Mouse (Mus musculus): ENCODE measurements around the gene Brd7.
A peak's percentile ranks its signal among the peaks of the same experiment; 100 is the strongest.

Gene Brd7

GRCm38 (mm10) chr8:88357226-88357933, 4.6 kb downstream of the Brd7 start:
- DNase-seq (ENCODE audit: low read depth, low spot score) = no peak

GRCm38 (mm10) chr8:88349046-88349445, 12.9 kb downstream of the Brd7 start:
- no peak for DNase-seq (ENCODE audit: low read depth, low spot score)

GRCm38 (mm10) chr8:88342026-88342425, 20.0 kb downstream of the Brd7 start:
- no peak for DNase-seq (ENCODE audit: low read depth, low spot score)

DNA sequence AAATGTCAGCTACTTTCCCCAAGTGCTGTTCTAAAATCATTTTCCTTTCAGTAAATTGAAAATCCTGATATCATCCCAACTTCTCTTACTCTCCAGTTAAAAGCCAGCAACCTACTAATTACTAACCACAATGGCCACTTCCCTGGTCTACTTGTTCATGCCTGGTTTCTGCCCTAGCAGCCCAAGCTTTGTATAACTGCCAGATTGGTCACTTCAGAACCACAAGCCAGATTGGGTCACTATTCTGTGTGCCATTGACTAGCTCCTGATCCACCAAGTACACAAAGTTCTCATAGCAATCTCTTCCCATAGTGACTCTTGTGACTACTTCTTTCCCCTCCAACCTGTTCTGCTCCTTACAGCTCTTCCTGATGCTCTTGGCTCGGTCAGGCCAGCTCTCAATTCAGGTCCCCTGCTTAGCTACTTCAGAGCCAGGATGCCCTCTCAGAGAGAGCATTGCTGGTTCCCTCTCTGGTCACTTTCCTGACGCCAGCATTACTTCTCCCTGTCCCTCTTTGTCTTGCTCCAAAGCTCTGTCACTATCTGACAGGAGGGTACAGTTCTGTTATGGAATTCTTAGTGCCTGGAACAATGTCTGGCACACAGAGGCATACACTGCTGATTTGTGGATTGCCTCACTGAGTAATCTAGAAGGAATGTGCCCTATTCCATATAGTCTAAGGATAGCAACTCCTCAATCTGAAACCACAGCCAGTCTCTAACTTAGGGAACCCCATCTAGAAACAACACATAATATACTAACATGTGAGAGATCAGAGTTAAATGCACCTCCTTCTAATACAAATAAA, 21.9 kb downstream of the Brd7 start:
- no peak for DNase-seq (ENCODE audit: low read depth, low spot score)

GRCm38 (mm10) chr8:88339221-88339620, 22.8 kb downstream of the Brd7 start:
- no peak for DNase-seq (ENCODE audit: low read depth, low spot score)

- peak; percentile 13 for DNase-seq (ENCODE audit: low read depth, low spot score)
These were observed 27.0 kb downstream of the Brd7 start for GRCm38 (mm10) chr8:88334975-88335374.

DNA sequence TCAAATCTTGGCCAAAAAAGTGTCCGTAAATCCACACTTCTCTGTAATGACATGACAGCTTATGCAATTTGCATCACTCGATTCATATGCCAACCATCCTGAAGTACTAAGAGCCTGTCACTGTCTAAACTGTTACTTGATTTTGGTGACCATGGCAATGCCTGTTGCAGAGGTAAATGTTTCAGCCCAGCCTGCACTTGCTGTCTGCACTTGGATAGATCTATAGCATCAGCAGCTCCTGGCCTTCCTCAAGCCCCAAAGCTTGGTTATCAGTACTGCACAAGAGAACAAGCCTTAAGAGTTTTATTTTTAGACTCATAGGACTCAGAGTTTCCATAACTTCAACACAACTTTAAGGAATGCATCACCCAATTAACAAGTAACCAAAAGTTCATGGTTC, 27.6 kb downstream of the Brd7 start:
- DNase-seq (ENCODE audit: low read depth, low spot score) = no peak

DNA sequence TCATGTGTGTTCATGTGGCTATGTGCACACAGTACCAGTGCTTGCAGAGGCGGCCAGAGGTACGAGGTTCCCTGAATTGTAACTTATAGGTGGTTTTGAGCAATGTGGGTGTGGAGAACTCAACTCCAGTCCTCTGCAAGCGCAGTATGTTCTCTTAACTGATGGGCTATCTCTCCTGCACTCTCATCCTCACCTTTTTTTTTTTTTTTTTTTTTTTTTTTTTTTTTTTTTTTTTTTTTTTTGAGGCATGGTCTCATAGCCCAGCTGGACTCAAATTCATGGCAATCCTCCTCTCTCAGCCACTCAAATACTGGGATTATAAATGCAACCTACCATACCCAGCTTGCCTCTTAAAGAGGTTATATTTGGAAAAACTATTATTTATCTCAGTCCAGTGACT, 31.2 kb downstream of the Brd7 start:
- no peak for DNase-seq (ENCODE audit: low read depth, low spot score)

DNA sequence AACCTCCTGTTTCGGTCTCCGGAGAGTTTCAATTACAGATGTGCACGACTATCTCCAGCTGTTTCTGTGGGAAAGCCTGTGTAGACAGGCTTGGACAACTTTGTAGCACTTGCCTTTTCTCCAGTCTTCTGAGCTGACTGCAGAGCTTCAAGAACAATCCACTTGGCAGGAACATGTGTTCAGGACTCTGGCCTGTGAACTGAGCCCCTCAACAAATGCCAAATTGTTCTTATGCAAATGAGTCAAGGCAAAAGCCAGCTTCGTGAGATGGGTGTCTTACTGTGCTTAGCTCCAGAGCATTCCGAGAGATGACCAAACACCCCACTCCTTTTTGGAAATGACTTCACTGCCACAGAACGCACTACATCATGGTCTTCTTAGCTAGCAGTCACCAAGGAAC, 33.3 kb downstream of the Brd7 start:
- DNase-seq (ENCODE audit: low read depth, low spot score) = no peak

DNA sequence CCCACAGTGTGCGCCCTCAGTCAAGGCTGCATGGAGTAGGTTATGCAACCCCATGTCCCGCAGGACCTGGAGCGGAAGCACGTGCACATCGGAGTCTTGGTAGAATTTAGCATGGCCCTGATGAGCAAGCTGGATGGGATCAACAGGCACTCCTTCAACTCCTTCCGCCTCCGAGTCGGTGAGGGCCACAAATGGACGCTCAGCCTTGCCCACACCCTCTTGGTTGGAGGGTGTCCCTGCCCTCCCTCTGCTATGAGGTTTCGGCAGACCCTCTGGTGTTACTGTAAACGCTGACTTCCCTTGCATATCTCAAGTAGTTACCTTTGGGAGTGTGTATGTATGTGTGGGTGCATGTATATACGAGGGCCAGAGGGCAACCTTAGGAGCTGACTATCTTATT, 35.7 kb downstream of the Brd7 start:
- no peak for DNase-seq (ENCODE audit: low read depth, low spot score)

- DNase-seq (ENCODE audit: low read depth, low spot score) = no peak
These were observed 36.2 kb downstream of the Brd7 start for GRCm38 (mm10) chr8:88325795-88326194.

DNA sequence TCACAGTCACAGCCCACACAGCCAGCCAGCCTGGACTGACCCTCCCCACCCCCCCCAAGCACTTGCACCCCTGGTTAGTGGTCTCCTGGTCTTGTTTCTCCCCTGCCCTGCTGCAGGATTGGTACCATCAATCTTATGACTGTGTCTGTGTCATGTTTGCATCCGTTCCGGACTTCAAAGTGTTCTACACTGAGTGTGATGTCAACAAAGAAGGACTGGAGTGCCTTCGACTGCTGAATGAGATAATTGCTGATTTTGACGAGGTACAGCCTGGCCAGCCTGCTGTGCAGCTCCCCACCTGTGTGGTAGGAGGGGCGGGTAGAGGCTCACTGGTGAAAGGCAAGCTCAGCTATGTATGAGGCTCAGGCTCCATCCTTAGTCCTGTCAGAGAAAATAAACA, 36.7 kb downstream of the Brd7 start:
- DNase-seq (ENCODE audit: low read depth, low spot score) = no peak

DNA sequence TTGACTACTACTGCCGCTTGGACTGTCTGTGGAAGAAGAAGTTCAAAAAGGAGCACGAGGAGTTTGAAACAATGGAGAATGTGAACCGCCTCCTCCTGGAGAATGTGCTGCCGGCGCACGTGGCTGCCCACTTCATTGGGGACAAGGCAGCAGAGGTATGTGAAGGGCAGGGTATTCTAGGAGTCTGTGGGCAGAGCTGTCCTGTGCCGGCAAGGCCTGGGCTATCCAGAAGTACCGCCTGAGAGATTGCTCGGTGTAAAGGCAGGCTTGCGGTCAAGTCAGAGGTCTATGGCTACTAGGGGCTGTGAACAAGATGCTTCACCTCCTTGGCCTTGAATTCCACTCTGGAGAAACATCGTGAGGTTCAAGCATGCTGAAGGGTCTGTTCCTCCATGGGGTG, 37.2 kb downstream of the Brd7 start:
- no peak for DNase-seq (ENCODE audit: low read depth, low spot score)

- DNase-seq (ENCODE audit: low read depth, low spot score) = no peak
These were observed 38.5 kb downstream of the Brd7 start for GRCm38 (mm10) chr8:88323523-88323922.

GRCm38 (mm10) chr8:88321387-88321786, 40.6 kb downstream of the Brd7 start:
- DNase-seq (ENCODE audit: low read depth, low spot score) = no peak

DNA sequence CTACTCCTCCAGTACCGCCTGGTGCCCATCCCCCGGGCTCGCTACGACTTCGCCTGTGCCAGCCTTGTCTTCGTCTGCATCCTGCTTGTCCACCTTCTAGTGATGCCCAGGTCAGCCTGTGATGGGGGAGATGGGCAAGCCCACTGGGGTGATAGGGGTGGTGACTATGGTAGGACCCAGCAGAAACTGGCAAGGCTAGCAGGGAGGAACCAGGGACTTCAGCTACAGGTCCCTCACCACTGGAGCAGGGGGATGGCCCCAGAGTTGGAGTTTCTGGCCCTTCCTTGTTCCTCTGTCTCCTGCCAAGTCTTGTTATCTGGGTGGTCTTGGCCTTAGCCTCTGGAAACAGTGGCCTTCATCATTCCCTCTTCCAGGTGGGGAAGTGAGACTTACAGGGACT, 41.9 kb downstream of the Brd7 start:
- DNase-seq (ENCODE audit: low read depth, low spot score) = no peak

DNA sequence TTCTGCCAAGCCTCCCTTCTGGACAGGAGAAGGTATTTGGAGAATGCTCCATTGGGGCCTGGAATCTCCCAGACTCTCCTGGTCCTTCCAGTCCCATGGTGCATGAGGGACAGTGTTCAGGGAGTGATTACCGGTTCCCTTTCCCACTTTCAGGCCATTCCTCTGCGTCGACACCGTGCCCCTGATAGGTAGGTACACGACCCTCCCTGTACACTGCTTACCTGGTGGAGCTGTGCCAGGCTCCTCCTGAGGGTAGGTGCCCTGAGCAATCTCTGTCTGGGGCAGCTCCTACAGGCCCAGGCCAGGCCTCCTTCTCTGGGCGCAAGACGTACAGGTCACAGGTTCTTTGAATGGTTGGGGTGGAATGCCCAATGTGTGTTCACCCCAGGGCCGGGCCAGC, 43.8 kb downstream of the Brd7 start:
- no peak for DNase-seq (ENCODE audit: low read depth, low spot score)

DNA sequence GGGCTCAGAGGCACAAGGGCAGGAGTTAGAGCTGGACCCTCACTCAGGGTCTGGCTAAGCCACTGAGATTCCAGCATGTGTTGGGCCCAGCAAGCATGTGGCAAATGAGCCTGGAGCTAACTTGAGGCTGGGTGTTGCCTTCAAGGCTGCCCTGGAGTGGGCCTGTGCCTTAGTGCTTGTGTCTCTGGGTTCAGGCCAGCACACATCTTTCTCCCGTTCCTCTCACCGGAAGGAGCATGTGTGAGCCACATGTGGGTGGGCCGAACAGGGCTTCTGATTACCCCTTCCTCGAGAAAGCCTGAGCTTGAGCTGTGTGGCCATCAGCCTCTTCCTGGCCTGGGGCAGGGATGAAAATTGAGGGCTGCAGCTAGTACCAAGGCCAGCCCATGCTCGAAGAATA, 44.7 kb downstream of the Brd7 start:
- DNase-seq (ENCODE audit: low read depth, low spot score) = no peak

DNA sequence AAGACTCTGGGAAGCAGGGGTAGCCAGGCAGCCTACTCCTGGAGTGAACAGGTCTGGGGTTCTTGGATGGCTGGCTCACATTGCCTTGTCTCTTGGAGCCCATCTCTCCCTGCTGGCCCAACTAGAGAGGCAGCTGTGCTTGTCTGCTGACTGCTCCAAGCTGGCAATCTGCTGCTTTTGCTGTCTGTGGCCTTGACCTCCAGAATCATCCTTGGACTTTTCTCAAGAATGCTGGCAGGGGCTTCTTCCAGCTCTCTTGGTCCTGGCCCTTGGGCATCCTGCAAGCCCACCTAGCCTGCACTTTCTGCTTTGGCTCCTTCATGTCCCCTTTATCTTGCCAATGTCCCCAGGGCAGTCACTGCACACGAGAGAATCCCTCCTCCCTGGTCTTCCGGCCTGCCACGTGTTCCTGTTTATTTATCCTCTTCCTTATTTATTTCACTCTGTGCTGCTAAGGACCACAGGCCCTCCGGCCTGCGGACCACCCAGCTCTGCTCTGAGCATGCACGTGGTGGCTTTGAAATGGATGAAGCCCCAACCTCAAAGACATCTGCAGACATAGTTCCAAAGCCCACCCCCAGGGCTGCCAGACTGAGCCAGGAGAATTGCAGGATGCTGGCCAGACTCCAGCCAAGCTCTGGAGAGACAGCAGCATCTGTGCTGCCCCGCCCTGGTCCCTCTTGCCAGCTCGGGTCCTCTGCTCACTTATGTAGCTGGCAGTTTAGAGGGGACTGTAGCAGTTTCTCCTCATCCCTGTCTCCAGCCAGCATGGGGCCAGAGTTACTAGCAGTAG, 45.7 kb downstream of the Brd7 start:
- no peak for DNase-seq (ENCODE audit: low read depth, low spot score)

- DNase-seq (ENCODE audit: low read depth, low spot score) = no peak
These were observed 46.7 kb downstream of the Brd7 start for GRCm38 (mm10) chr8:88315302-88315701.

DNA sequence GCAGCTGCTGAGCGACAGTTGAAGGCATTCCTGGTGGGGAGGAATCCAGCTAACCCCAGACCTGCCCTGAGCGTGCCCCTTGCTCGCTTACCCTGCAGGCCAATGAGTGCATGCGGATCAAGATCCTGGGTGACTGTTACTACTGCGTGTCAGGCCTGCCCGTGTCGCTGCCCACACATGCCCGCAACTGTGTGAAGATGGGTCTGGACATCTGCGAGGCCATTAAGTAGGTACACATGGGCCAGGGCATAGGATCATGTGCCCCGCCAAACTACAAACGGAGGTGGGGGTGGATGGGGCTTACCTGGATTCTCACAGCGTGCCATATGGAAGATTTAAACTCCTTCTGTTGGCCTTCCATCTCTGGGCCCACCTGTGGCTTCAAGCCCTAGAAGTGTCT, 48.0 kb downstream of the Brd7 start:
- no peak for DNase-seq (ENCODE audit: low read depth, low spot score)

DNA sequence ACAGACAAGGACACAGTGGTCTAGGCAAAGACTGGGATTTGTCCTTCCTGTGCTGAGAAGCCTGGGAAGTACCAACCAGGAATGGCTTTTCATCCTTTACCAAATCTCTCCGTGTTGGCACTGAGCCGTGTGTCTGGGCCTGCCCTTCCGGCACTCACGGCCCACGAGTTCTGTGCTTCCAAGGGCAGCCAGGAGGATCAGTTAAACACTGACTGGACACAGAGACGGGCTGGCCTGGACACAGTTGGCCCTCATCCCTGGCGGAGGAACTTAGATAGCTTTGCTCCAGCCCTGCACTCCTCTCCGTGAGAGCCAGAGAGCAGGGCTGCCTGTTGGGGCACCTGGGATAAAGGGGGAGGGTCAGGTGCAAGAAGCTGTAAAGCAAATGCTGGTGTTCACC, 49.0 kb downstream of the Brd7 start:
- DNase-seq (ENCODE audit: low read depth, low spot score) = no peak

- no peak for DNase-seq (ENCODE audit: low read depth, low spot score)
These were observed 51.7 kb downstream of the Brd7 start for GRCm38 (mm10) chr8:88310286-88310685.

Data from c-Kit-negative CD71-positive TER-119-positive erythroid progenitor cells, embryonic 14.5 days (primary cell).